Mouse (Mus musculus) 416B (cell line): ENCODE measurements around the gene Slc16a12.
A peak's percentile ranks its signal among the peaks of the same experiment; 100 is the strongest.
"Not testable (repeated sequence)": the region's sequence is repeated elsewhere in the genome, so short reads cannot be mapped to it uniquely, and the experiment has no call there.

Experiments used
- DNase-seq: peaks from one replicate; pipeline ENCODE4 v3.0.0; 2011; ENCODE audit warnings: low read depth

Slc16a12 gene

DNA sequence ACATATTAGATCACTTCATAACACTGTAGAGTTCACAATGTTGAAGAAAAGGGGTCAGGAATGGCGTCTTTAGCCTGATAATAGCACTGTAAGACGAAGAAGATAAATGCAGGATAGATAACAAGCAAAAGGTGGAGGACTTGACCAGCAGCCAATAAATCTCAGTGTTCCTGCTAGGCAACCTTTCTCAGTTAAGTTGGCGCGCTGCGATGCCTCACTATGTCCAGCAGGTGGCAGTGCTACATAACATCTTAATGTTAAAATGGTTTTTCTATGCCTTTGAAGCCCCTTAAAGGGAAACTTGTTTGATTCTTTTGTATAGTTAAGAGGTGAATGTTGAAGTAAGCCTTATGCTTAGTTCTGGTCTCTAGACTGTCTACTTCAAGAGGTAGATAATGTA lies 81.0 kb downstream of the Slc16a12 start:
- DNase-seq = peak; percentile 74

DNA sequence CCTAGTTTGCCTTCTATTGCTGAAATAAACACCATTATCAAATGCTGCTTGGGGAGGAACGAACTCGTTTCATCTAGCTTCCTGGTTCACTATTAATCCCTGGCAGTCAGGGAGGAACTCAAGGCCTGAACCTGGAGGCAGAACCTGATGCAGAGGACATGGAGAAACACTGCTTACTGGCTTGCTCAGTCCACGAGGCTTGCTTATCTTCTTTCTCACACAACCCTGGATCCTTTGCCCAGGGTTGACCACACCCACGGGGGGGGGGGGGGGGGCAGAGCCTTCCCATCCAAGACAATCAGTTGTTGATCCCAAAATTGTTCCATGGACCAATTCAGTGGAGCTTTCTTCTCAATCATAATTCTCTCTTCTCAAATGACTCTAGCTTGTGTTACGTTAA lies 84.3 kb downstream of the Slc16a12 start:
- DNase-seq = no peak

DNA sequence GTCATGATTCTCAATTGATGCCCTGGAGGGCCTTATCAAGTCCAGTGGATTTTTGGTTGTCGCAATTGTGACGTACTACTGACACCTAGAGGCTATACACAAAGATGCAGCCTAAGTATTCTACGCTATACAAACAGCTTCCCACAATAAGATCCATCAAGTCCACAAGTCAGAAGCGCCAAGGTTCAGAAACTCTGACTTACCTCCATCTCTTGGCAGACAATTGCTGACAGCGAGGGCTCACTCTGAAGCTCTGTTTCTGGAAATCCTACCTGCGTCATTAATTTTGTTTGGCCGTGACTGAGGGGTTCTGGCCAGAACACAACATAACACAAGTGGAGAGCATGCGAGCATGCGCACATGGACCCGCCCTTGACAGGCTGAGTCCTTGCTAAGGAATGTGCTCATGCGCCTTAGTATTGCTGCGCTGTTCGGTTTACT lies 85.0 kb downstream of the Slc16a12 start:
- peak; percentile 77 for DNase-seq

DNA sequence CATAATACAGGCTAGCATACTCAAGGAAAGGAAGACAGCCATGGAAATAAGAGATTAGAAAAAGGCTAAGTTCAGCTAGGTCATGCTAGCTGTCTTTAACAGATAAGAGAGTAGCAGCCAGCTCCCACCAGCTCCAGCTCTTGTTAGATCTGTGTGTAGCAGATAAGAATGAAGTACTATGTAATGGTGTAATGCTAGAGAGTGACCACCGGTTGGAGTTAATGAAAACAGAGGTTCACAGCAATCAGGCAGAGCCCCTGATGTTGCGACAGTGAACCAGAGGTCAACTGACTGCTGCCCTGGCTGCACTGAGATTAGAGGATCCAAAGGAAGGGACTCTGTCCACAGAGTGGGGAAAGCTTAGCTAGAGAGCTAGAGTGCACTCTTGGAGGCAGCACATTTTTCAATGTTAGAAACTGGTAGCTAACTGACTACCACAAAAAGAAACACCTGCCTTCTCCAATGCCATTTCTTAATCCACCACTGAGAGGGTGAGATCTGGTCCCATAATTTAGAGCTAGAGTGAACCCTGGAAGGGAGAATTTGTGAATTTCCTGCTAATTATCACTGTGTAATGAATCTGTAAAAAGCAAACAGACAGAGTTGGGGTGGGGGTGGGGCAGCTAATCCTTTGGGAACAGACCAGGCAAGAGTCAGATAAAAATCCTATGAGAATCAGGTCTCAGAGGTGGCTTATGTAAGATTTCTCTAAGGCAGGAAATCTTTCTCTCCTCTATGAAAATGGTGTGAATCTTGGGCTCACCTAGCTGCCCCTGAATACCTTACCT lies 90.4 kb downstream of the Slc16a12 start:
- peak; percentile 88 for DNase-seq

DNA sequence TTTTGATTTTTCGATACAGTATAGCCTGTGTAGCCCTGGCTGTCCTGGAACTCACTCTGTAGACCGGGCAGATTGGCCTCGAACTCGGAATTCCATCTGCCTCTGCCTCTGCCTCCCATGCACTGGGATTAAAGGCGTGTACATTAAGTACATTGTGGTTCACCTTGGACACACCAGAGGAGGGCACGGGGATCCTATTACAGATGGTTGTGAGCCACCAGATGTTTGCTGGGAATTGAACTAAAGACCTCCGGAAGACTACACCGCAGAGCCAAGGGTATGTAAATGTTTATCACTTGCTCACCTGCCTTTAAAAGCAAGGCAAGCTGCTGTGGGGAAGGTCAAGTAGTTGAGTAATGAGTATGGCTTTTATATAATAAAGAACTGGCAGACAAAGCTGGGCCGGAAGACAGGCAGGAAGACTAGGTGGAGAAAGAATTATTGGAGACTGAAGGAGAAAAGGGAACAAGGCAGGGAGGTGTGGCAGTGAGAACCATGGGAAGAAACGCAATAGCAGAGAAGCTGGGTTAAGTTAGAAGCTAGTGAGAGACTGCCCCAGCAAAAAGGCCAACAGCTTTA lies 91.8 kb downstream of the Slc16a12 start:
- no peak for DNase-seq

DNA sequence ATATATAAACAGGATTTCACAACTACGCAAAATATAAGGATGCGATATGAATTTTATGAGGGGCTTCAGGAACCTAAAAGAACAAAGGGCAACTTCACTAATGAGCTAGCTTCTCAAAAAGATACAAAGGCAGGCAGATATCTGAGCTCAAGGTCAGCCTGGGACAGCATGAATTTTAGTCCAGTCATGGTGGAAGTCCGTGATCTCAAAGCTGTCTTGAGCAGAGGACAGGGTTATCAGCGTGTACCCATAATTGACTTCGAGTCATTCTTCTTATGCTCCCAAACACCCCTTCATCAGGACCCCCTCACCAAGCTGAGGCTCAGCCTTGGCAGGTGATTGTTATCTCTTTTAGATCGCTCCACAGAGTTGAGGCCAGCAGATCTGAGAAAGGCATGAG lies 96.1 kb downstream of the Slc16a12 start:
- DNase-seq = no peak

DNA sequence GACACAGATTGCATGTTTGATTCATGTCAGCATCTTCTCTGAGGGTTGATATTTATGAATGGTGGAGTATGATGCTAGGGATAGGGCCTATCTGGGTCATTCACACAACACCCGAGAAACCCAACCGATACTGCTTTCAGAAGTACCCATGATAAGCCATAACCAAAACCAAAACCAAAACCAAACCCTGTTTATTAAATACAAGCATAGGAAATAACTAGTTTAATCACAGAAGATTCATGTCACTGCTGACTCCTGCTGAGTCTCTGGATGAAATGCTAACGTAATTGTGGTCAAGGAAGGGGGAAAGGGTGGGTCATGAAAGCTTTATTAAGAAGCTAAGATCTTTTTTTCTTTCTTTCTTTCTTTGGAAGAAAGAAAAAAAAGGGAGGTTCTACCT lies 96.8 kb downstream of the Slc16a12 start:
- peak; percentile 14 for DNase-seq

DNA sequence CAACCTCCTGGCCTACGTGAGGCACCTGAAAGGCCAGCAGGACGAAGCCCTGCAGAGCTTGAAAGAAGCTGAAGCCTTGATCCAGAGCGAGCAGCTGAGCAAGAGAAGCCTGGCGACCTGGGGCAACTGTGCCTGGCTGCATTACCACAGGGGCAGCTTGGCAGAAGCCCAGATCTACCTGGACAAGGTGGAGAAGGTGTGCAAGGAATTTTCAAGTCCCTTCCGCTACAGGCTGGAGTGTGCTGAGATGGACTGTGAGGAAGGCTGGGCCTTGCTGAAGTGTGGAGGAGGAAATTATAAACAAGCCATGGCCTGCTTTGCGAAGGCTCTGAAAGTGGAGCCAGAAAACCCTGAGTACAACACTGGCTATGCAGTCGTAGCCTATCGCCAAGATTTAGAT lies 99.5 kb downstream of the Slc16a12 start:
- not testable (repeated sequence) for DNase-seq

DNA sequence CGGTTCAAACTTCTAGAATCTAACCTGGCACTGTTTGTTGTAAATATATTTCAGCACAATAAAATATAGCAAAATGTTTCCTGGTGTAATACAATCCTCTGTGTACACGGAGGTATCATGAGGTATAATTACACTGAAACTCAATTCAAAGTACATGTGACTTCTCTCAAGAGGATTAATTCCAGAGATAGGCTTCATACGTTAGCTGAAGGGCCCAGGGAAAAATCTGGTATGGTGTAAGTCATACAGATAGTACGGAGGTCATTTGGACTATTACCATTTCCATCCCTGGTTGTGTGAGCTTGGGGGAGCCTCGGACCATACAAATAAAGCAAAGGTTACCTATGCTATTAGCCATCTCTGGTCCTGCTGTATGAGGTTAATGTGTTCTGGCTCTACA lies 104.5 kb downstream of the Slc16a12 start:
- no peak for DNase-seq

DNA sequence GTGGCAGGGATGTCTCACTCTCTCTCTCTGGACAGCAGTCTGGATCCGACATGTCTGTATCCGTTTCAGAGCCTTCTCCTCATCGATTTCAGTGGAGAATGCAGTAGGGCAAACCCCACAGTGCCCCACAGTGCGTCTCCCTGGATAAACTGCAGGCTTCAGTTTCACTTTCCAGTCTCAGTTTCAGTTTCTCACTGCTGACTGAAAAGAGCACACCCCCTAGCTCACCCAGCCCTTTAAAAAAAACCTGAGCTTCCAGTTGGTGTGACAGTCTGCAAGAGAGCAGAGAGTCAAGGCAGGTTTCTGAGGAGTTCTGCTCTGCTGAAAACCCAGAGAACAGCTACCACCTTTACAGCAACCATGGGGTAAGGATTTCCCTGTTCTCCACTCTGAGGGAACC lies 106.5 kb downstream of the Slc16a12 start, which contains the start of the genes Ifit1bl2 and Ifit1:
Gene Ifit1bl2 (minus strand): TSS at position 121 of the 400 bp plus-strand sequence.
Gene Ifit1 (plus strand): TSS at position 249 of the 400 bp plus-strand sequence.
- peak; percentile 48 for DNase-seq

DNA sequence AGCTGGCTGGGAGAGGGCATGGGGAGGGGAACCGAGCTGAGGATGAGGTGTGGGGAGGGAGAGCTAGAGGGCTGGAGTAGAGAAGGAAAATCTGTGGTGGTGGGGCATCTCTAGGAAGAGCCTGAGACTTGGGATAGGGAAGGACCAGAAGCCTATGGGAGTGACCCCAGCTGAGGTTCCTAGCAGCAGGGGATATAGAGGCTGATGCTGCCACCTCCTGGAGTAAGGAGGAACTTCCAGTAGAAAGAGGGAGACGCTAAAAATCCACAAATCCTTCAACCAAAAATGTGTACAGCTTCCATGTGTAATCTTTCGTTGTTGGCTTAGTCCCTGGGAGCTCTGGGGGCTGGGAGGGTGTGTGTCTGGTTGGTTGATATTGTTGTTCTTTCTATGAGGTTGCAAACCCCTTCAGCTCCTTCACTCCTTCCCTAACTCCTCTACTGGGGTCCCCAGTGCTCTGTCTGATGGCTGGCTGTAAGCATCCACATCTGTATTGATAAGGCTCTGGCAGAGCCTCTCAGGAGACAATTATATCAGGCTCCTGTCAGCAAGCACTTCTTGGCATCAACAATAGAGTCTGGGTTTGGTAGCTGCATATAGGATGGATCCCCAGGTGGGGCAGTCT lies 110.0 kb downstream of the Slc16a12 start:
- peak; percentile 59 for DNase-seq

DNA sequence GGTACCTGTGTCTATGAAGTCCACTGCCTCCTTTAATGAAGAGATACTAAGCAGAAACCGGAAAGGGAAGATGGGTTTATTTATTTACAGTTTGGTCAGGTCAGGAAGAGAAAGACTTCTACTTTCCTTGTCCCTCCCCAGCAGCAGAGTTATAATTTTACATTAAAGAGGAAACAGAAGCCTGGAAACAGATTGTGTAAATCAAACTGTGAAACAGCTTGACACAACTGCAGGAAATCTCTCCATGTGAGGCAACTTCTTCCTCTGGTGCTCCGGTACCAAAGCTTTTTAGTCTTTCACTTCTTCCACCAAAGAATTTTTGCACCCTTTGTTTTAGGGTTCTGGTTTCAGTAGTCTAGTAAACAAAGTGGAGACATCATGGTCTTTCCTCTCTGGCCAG lies 113.6 kb downstream of the Slc16a12 start:
- DNase-seq = peak; percentile 31

DNA sequence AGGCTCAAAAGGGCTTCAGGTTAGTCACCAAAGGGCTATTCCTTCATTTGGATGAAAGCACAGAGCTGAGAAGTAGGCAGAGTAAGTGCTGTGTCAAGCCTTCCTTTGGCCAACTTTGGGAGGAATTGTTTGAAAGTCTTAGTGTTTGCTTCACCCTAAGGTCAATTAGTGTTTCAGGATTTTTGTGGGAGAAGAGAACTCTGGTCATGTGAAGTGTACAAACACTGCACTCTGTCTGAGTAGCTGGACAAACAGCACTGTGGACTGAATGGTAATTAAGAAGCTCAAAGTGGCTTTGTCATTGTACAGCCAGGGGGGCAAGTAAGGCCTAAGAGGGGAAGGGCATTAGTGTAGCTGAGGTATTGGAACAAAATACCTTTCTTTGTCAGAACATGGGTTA lies 115.6 kb downstream of the Slc16a12 start:
- no peak for DNase-seq

DNA sequence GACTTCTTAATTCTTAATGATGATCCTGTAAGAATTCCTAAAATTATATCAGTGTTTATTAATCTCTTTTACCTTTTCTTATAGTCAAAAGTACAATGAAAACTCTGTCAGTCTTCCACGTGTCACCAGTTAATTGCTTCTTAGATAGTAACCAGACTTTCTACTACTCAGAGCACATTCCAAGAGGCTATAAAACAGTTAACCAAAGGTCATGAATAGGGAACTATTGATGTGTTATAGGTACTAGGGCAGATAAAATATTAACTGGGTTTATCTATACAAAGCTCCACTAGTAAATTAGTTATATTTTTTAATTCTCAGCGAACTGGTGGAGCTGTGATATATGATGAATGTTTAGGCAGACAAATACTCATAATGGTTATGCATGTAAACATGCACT lies 119.6 kb downstream of the Slc16a12 start:
- no peak for DNase-seq

DNA sequence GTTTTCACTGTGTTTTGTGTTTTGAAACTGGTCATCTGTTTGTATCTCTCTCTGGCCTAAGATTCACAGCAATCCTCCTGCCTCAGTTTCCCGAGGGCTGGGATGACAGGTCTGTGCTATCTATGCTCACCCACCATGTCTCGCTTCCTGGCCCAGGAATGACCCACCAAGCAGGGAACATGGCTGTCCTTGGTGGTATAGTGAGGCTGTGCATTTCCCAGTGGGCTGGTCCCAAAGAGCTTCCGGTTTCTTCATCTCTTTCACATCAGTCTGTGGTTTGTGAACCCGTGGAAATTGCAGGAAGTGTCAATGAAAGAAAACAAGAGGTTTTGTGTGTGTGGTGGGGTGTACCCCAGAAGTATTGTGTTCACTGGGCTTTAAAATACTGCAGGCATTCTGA lies 122.4 kb downstream of the Slc16a12 start:
- no peak for DNase-seq

DNA sequence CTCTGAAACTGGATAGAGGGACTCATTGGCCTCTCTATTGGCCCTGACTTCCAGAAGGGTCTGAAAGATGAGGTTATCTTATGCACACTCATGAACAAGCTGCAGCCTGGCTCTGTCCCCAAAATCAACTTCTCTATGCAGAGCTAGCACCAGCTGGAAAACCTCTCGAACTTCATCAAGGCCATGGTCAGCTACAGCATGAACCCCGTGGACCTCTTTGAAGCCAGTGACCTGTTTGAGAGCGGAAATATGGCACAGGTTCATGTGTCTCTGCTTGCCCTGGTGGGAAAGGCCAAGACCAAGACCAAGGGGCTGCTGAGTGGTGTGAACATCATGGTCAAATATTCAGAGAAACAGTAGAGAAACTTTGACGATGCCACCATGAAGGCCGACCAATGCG lies 123.3 kb downstream of the Slc16a12 start:
- no peak for DNase-seq

DNA sequence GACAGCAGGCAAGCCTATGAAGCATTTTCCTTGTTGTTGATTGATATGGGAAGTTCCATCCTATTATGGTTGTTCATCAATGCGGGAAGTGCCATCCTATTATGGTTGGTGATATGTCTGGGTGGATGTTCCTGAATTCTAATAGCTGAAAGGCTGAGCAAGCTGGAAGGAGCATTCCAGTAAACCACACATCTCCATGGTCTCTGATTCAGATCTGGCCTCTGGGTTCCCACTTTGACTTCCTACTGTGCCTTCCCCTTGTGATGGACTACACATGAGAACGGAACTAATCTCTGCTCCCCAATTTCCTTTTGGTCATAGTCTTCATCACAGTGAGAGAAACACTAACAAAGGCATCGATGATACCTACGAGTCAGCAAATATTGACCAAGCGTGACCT lies 126.2 kb downstream of the Slc16a12 start:
- DNase-seq = no peak
